Mouse (Mus musculus): Measurements from ENCODE around the gene Ap1b1. TPM values are rescaled to one million over a fixed set of nuclear protein-coding genes. Genes with fewer than 3 reads are reported as not detected.
A peak's percentile ranks its signal among the peaks of the same experiment; 100 is the strongest.

The Ap1b1 gene
- polyA plus RNA-seq, 2 experiments, result 58.8 to 64.1 TPM

- H3K27ac ChIP-seq, result peak overlapping the region; percentile 84
- TF ChIP-seq EP300 (IDR thresholded peaks at IDR 0.05; ENCODE audit: low read depth), result peak; percentile 86
- TF ChIP-seq CTCF (IDR thresholded peaks at IDR 0.05; ENCODE audit: low read depth), result no peak
- WGBS (ENCODE audit: insufficient replicate concordance), result 25% methylated on average over 4 of the region's 4 CpGs
- no peaks in the 10 kb centered on the region for H3K9me3 ChIP-seq (ENCODE audit: control insufficient read depth, low read length)
- no peak overlapping the region for H3K4me3 ChIP-seq (ENCODE audit: insufficient read depth in 1 of 2, low read depth in 2 of 2, low read length in 2 of 2)
- peak; percentile 87 for ATAC-seq (ENCODE audit: insufficient read depth)
- peaks cover 25% of the 10 kb centered on the region for H3K36me3 ChIP-seq (replicated peaks; ENCODE audit: control insufficient read depth, insufficient read depth, low read depth)
- no peaks in the 10 kb centered on the region for H3K27me3 ChIP-seq (ENCODE audit: control insufficient read depth, insufficient read depth, low read length)
- peak overlapping the region; percentile 47 for H3K9ac ChIP-seq (replicated peaks)
- H3K4me1 ChIP-seq (replicated peaks; ENCODE audit: control insufficient read depth in 2 of 2, insufficient read depth in 2 of 2, low read length in 1 of 2), result peaks cover 48 to 57% of the 10 kb centered on the region in 2 experiments
- peak; percentile 59 to 71 (median 71) for DNase-seq (ENCODE audit: low read depth in 3 of 3, low spot score in 3 of 3)
- H3K4me2 ChIP-seq (ENCODE audit: low read depth), result peak overlapping the region; percentile 52
Observed at GRCm38 (mm10) chr11:5002826-5003225, 16.2 kb downstream of the Ap1b1 start.

GRCm38 (mm10) chr11:5005528-5005927 is 18.9 kb downstream of the Ap1b1 start:
- Histone ChIP-seq H3K9ac (replicated peaks) (no peak overlapping the region; the same call in 1 of the 2 replicates), H3K4me2 (ENCODE audit: low read depth) (peak overlapping the region; percentile 31), H3K4me3 (ENCODE audit: insufficient read depth in 1 of 2, low read depth in 2 of 2, low read length in 2 of 2) (no peak overlapping the region), H3K27ac (peak overlapping the region; percentile 71), H3K9me3 (ENCODE audit: control insufficient read depth, low read length) (no peaks in the 10 kb centered on the region), H3K4me1 (replicated peaks; ENCODE audit: control insufficient read depth in 2 of 2, insufficient read depth in 2 of 2, low read length in 1 of 2) (peaks cover 70 to 75% of the 10 kb centered on the region in 2 experiments), H3K36me3 (replicated peaks; ENCODE audit: control insufficient read depth, insufficient read depth, low read depth) (peaks cover 19% of the 10 kb centered on the region), H3K27me3 (ENCODE audit: control insufficient read depth, insufficient read depth, low read length) (no peaks in the 10 kb centered on the region)
- TF ChIP-seq EP300 (IDR thresholded peaks at IDR 0.05; ENCODE audit: low read depth), result no peak
- no peak for TF ChIP-seq CTCF (IDR thresholded peaks at IDR 0.05; ENCODE audit: low read depth)
- DNase-seq (ENCODE audit: low read depth in 3 of 3, low spot score in 3 of 3) (no peak), ATAC-seq (ENCODE audit: insufficient read depth) (no peak)
- 84% methylated on average over 2 of the region's 2 CpGs for WGBS (ENCODE audit: insufficient replicate concordance)

- H3K36me3 ChIP-seq (replicated peaks; ENCODE audit: control insufficient read depth, insufficient read depth, low read depth), result peaks cover 22% of the 10 kb centered on the region
- no peaks in the 10 kb centered on the region for H3K9me3 ChIP-seq (ENCODE audit: control insufficient read depth, low read length)
- peak overlapping the region; percentile 97 for H3K27ac ChIP-seq
- peaks cover 73% of the 10 kb centered on the region in 2 experiments for H3K4me1 ChIP-seq (replicated peaks; ENCODE audit: control insufficient read depth in 2 of 2, insufficient read depth in 2 of 2, low read length in 1 of 2)
- H3K9ac ChIP-seq (replicated peaks), result no peak overlapping the region
- no peak overlapping the region for H3K4me3 ChIP-seq (ENCODE audit: insufficient read depth in 1 of 2, low read depth in 2 of 2, low read length in 2 of 2)
- DNase-seq (ENCODE audit: low read depth in 3 of 3, low spot score in 3 of 3), result no peak
- ATAC-seq (ENCODE audit: insufficient read depth), result no peak
- no peak for TF ChIP-seq EP300 (IDR thresholded peaks at IDR 0.05; ENCODE audit: low read depth)
- no peak for TF ChIP-seq CTCF (IDR thresholded peaks at IDR 0.05; ENCODE audit: low read depth)
- no peak overlapping the region for H3K4me2 ChIP-seq (ENCODE audit: low read depth)
- no peaks in the 10 kb centered on the region for H3K27me3 ChIP-seq (ENCODE audit: control insufficient read depth, insufficient read depth, low read length)
- 82% methylated on average over 1 of the region's 1 CpGs for WGBS (ENCODE audit: insufficient replicate concordance)
Observed at GRCm38 (mm10) chr11:5007186-5007585, 20.6 kb downstream of the Ap1b1 start.

GRCm38 (mm10) chr11:5008867-5009266 is 22.2 kb downstream of the Ap1b1 start:
- H3K4me1 ChIP-seq (replicated peaks; ENCODE audit: control insufficient read depth in 2 of 2, insufficient read depth in 2 of 2, low read length in 1 of 2), result peaks cover 56 to 58% of the 10 kb centered on the region in 2 experiments
- peak overlapping the region; percentile 21 to 58; a peak in 3 of 4 replicates for H3K4me3 ChIP-seq (ENCODE audit: insufficient read depth in 1 of 2, low read depth in 2 of 2, low read length in 2 of 2)
- ATAC-seq (ENCODE audit: insufficient read depth) (peak; percentile 76), DNase-seq (ENCODE audit: low read depth in 3 of 3, low spot score in 3 of 3) (no peak)
- H3K27ac ChIP-seq, result peak overlapping the region; percentile 97
- no peaks in the 10 kb centered on the region for H3K27me3 ChIP-seq (ENCODE audit: control insufficient read depth, insufficient read depth, low read length)
- peak overlapping the region; percentile 83 for H3K4me2 ChIP-seq (ENCODE audit: low read depth)
- H3K9ac ChIP-seq (replicated peaks), result peak overlapping the region; percentile 71
- no peaks in the 10 kb centered on the region for H3K9me3 ChIP-seq (ENCODE audit: control insufficient read depth, low read length)
- TF ChIP-seq CTCF (IDR thresholded peaks at IDR 0.05; ENCODE audit: low read depth), result no peak
- TF ChIP-seq EP300 (IDR thresholded peaks at IDR 0.05; ENCODE audit: low read depth), result no peak
- WGBS (ENCODE audit: insufficient replicate concordance), result 10% methylated on average over 3 of the region's 3 CpGs
- peaks cover 24% of the 10 kb centered on the region for H3K36me3 ChIP-seq (replicated peaks; ENCODE audit: control insufficient read depth, insufficient read depth, low read depth)

GRCm38 (mm10) chr11:5009354-5010074 is 22.9 kb downstream of the Ap1b1 start:
- H3K27me3 ChIP-seq (ENCODE audit: control insufficient read depth, insufficient read depth, low read length), result no peaks in the 10 kb centered on the region
- TF ChIP-seq EP300 (IDR thresholded peaks at IDR 0.05; ENCODE audit: low read depth) (peak; percentile 89), CTCF (IDR thresholded peaks at IDR 0.05; ENCODE audit: low read depth) (no peak)
- peaks cover 55 to 56% of the 10 kb centered on the region in 2 experiments for H3K4me1 ChIP-seq (replicated peaks; ENCODE audit: control insufficient read depth in 2 of 2, insufficient read depth in 2 of 2, low read length in 1 of 2)
- peak overlapping the region; percentile 97 for H3K27ac ChIP-seq
- DNase-seq (ENCODE audit: low read depth in 3 of 3, low spot score in 3 of 3) (peak; percentile 70 to 74 (median 74)), ATAC-seq (ENCODE audit: insufficient read depth) (peak; percentile 93)
- peaks cover 30% of the 10 kb centered on the region for H3K36me3 ChIP-seq (replicated peaks; ENCODE audit: control insufficient read depth, insufficient read depth, low read depth)
- H3K9me3 ChIP-seq (ENCODE audit: control insufficient read depth, low read length), result no peaks in the 10 kb centered on the region
- peak overlapping the region; percentile 58 to 71 for H3K4me3 ChIP-seq (ENCODE audit: insufficient read depth in 1 of 2, low read depth in 2 of 2, low read length in 2 of 2)
- peak overlapping the region; percentile 71 for H3K9ac ChIP-seq (replicated peaks)
- 17% methylated on average over 3 of the region's 3 CpGs for WGBS (ENCODE audit: insufficient replicate concordance)
- H3K4me2 ChIP-seq (ENCODE audit: low read depth), result peak overlapping the region; percentile 83

Measured in liver, embryonic 14.5 days (tissue).